Comparison of ENCODE assay signal across 16 mouse cellular contexts in genomic region chr3:60135801-60136200, GRCm38 (mm10). TPM values are rescaled to one million over a fixed set of nuclear protein-coding genes. Genes with fewer than 3 reads are reported as not detected.
"Had no signal": no experiment of that assay in that cellular context is flagged by ENCODE, and none has a peak within 500 bp of the region (broad histone marks: within the 10 kb centered on the region; RNA-seq: fewer than 3 reads in every experiment).

No protein-coding gene starts in this region.

- H3K4me2 ChIP-seq: limb, embryonic 13.5 days; liver, embryonic 13.5 days; lung, embryonic 15.5 days; midbrain, embryonic 11.5 days; midbrain, embryonic 15.5 days; neural tube, embryonic 13.5 days had no signal

- H3K4me3 ChIP-seq: layer of hippocampus, adult 2 months; limb, embryonic 13.5 days; liver, embryonic 13.5 days; lung, embryonic 15.5 days; megakaryocyte, embryonic 14.5 days; midbrain, embryonic 15.5 days; neural tube, embryonic 13.5 days had no signal

- H3K9me3 ChIP-seq: limb, embryonic 13.5 days; liver, embryonic 13.5 days; lung, embryonic 15.5 days; megakaryocyte, embryonic 14.5 days; midbrain, embryonic 15.5 days; neural tube, embryonic 13.5 days had no signal

- DNase-seq: kidney, postnatal 4 days; liver, embryonic 13.5 days; liver, postnatal 0 days; lung, postnatal 14 days; right cerebral cortex, postnatal 25 days; thymus, postnatal 4 days had no signal

- ATAC-seq: liver, postnatal 0 days; midbrain, embryonic 15.5 days had no signal

- H3K27ac ChIP-seq: layer of hippocampus, adult 2 months; limb, embryonic 13.5 days; liver, embryonic 13.5 days; lung, embryonic 15.5 days; macrophage; midbrain, embryonic 15.5 days; neural tube, embryonic 13.5 days had no signal

- H3K9ac ChIP-seq: limb, embryonic 13.5 days; liver, embryonic 13.5 days; liver, postnatal 0 days; lung, embryonic 15.5 days; midbrain, embryonic 15.5 days; neural tube, embryonic 13.5 days had no signal

- H3K36me3 ChIP-seq: limb, embryonic 13.5 days; liver, embryonic 13.5 days; lung, embryonic 15.5 days; midbrain, embryonic 15.5 days; neural tube, embryonic 13.5 days had no signal

- H3K4me1 ChIP-seq: liver, embryonic 13.5 days; lung, embryonic 15.5 days; midbrain, embryonic 15.5 days; neural tube, embryonic 13.5 days had no signal

- H3K27me3 ChIP-seq: limb, embryonic 13.5 days; liver, embryonic 13.5 days; lung, embryonic 15.5 days; megakaryocyte, embryonic 14.5 days; midbrain, embryonic 15.5 days; neural tube, embryonic 13.5 days had no signal

RNA-seq across cellular contexts. Expression of gene Sucnr1, which starts 54.1 kb away (rescaled TPM):
- total RNA-seq: layer of hippocampus, adult 2 months; layer of hippocampus, postnatal 10 days; left cerebral cortex, postnatal 36 days had no signal
- polyA plus RNA-seq: macrophage; midbrain, embryonic 15.5 days; neural tube, embryonic 13.5 days had no signal
